Mouse (Mus musculus) neural tube, embryonic 15.5 days (tissue): ENCODE measurements around the gene Elmo3. TPM values are rescaled to one million over a fixed set of nuclear protein-coding genes. Genes with fewer than 3 reads are reported as not detected.

ENCODE experiments used
- ATAC-seq: fragments of 200-750 bp; cut with Nextera tagmentation; 2 replicates; pipeline ENCODE4 v1.8.0; 2017; ENCODE audit warnings: mild to moderate bottlenecking, moderate TSS enrichment, moderate library complexity; ENCODE audit not compliant: low FRiP score
- H3K27ac ChIP-seq: fragments of 300-500 bp; sonication (generic); replicated peaks from 2 replicates; pipeline ENCODE4 v1.5.1; 2015; ENCODE audit warnings: mild to moderate bottlenecking, inconsistent platforms
- H3K27me3 ChIP-seq: fragments of 300-500 bp; sonication (generic); replicated peaks from 2 replicates; pipeline ENCODE4 v1.6.1; 2015; ENCODE audit warnings: inconsistent platforms
- H3K36me3 ChIP-seq: fragments of 300-500 bp; sonication (generic); 2 replicates; pipeline ENCODE4 v1.6.1; 2015; ENCODE audit warnings: inconsistent platforms
- H3K4me1 ChIP-seq: fragments of 300-500 bp; sonication (generic); 2 replicates; pipeline ENCODE4 v1.6.1; 2015; ENCODE audit warnings: inconsistent platforms
- H3K4me2 ChIP-seq: fragments of 300-500 bp; sonication (generic); 2 replicates; pipeline ENCODE4 v1.6.1; 2015; ENCODE audit warnings: inconsistent platforms, mild to moderate bottlenecking, moderate library complexity
- H3K4me3 ChIP-seq: fragments of 300-500 bp; sonication (generic); replicated peaks from 2 replicates; pipeline ENCODE4 v1.5.1; 2015; ENCODE audit warnings: mild to moderate bottlenecking, inconsistent platforms
- H3K9ac ChIP-seq: fragments of 300-500 bp; sonication (generic); replicated peaks from 2 replicates; pipeline ENCODE4 v1.6.1; 2015; ENCODE audit warnings: mild to moderate bottlenecking, inconsistent platforms
- H3K9me3 ChIP-seq: fragments of 300-500 bp; sonication (generic); replicated peaks from 2 replicates; pipeline ENCODE4 v1.6.1; 2016; ENCODE audit warnings: inconsistent platforms
- WGBS: fragments of 180-500 bp; shearing (Covaris S2); methylation state at CpG from one replicate; pipeline ENCODE4 v1.1.7; 2015; ENCODE audit warnings: mixed read lengths; 5-methylcytosine and 5-hydroxymethylcytosine counted together
- microRNA counts: library from miRNA; unstranded; fragments of <30 nt; microRNA quantifications from one replicate; lab custom pipeline; 2016
- microRNA-seq: library from miRNA; unstranded; fragments of <30 nt; microRNA quantifications from one replicate; pipeline ENCODE4, GENCODE M21; 2017
- polyA plus RNA-seq: library from polyadenylated mRNA; unstranded; fragments of >200 nt; fragmentation: Nextera tagmentation; extraction: Ambion mirVana; gene quantifications from 2 replicates; pipeline ENCODE4 v1.2.1, GENCODE M21; 2015

Gene Elmo3
- polyA plus RNA-seq, 1 experiment from 2014 or later = 1.1 TPM

DNA sequence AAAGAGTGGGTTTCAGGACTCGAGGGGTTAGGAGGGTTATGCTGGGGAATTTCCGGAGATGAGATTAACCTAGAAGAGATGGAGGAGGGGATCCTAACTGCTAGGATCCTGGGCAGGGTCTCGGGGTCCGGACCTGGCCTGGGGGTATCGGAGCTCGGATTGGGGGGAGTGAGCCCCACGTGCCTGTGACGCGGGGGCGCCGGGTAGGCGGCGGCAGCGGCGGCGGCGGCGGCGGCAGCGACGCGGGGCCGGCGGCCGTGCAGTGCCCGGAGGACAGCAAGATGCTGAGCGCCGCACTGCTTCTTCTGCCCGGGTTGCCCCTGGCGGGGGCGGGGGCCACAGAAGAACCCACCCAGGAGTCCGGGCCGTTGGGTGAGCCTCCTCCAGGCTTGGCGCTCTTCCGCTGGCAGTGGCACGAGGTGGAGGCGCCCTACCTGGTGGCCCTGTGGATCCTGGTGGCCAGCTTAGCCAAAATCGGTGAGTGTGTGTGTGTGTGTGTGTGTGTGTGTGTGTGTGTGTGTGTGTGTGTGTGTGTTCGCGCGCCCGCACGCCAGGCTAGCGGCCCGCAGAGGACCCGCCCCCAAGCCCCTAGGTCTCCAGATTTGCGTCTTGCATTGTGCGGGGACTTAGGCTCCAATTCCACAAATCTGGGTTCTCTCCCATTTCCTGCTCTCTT, 43.8 kb downstream of the Elmo3 start:
- H3K27me3 ChIP-seq = peaks cover 13% of the 10 kb centered on the region
- peaks cover 49% of the 10 kb centered on the region for H3K4me1 ChIP-seq
- peak overlapping the region; percentile 79 for H3K4me3 ChIP-seq
- H3K36me3 ChIP-seq = no peaks in the 10 kb centered on the region
- no peaks in the 10 kb centered on the region for H3K9me3 ChIP-seq
- WGBS = 1% methylated on average over 47 of the region's 48 CpGs
- peak overlapping the region; percentile 82 for H3K9ac ChIP-seq
- ATAC-seq = peak; percentile 33
- H3K27ac ChIP-seq = peak overlapping the region; percentile 81
- H3K4me2 ChIP-seq = peak overlapping the region; percentile 98

- Histone ChIP-seq H3K4me3 (peak overlapping the region; percentile 79), H3K4me1 (peaks cover 49% of the 10 kb centered on the region), H3K9ac (peak overlapping the region; percentile 82; the same call in 1 of the 2 replicates), H3K9me3 (no peaks in the 10 kb centered on the region), H3K36me3 (peaks cover 3% of the 10 kb centered on the region; the same call in 1 of the 2 replicates), H3K27ac (peak overlapping the region; percentile 81), H3K4me2 (peak overlapping the region; percentile 98), H3K27me3 (peaks cover 13% of the 10 kb centered on the region)
- 40% methylated on average over 7 of the region's 7 CpGs for WGBS
- no peak for ATAC-seq
Observed at GRCm38 (mm10) chr8:105350186-105350585, 44.8 kb downstream of the Elmo3 start.

GRCm38 (mm10) chr8:105353583-105354135, 48.3 kb downstream of the Elmo3 start:
- no peak overlapping the region for H3K4me3 ChIP-seq
- peaks cover 21% of the 10 kb centered on the region for H3K4me1 ChIP-seq
- no peak overlapping the region for H3K4me2 ChIP-seq
- H3K27ac ChIP-seq = no peak overlapping the region
- ATAC-seq = no peak
- WGBS = 78% methylated on average over 8 of the region's 8 CpGs
- no peaks in the 10 kb centered on the region for H3K27me3 ChIP-seq
- peaks cover 23% of the 10 kb centered on the region for H3K36me3 ChIP-seq
- no peaks in the 10 kb centered on the region for H3K9me3 ChIP-seq
- H3K9ac ChIP-seq = no peak overlapping the region

GRCm38 (mm10) chr8:105354549-105354948, 49.1 kb downstream of the Elmo3 start:
- WGBS = 86% methylated on average over 4 of the region's 4 CpGs
- no peaks in the 10 kb centered on the region for H3K27me3 ChIP-seq
- H3K4me3 ChIP-seq = no peak overlapping the region
- no peaks in the 10 kb centered on the region for H3K9me3 ChIP-seq
- H3K4me2 ChIP-seq = no peak overlapping the region
- H3K9ac ChIP-seq = no peak overlapping the region
- H3K27ac ChIP-seq = no peak overlapping the region
- H3K36me3 ChIP-seq = peaks cover 23% of the 10 kb centered on the region
- peaks cover 18% of the 10 kb centered on the region for H3K4me1 ChIP-seq
- ATAC-seq = no peak

GRCm38 (mm10) chr8:105355179-105356024, 50.0 kb downstream of the Elmo3 start:
- Histone ChIP-seq H3K27ac (no peak overlapping the region), H3K36me3 (peaks cover 23% of the 10 kb centered on the region), H3K4me3 (no peak overlapping the region), H3K27me3 (no peaks in the 10 kb centered on the region), H3K4me2 (no peak overlapping the region), H3K9me3 (no peaks in the 10 kb centered on the region), H3K4me1 (peaks cover 10% of the 10 kb centered on the region), H3K9ac (no peak overlapping the region)
- WGBS = 71% methylated on average over 26 of the region's 26 CpGs
- no peak for ATAC-seq

DNA sequence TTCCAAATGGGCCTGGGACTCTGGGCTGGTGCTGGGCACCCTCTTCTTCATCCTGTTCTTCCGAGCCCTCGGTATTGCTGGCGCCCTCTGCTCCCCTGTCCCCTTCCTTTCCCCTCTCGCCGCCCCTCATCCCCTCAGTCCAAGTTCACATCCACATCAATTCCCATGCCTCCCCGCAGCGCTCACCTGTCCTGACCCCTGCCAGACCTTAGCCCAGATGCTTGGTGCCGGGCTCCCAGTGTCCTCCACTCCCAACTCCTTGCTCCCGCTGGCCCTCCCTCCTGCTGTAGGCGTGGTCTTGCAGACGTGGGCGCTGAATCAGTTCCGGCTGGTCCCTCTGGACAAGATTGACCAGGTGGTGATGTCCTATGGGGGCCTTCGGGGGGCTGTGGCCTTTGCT, 51.3 kb downstream of the Elmo3 start:
- no peak overlapping the region for H3K9ac ChIP-seq
- ATAC-seq = no peak
- H3K27me3 ChIP-seq = no peaks in the 10 kb centered on the region
- H3K4me1 ChIP-seq = peaks cover 1% of the 10 kb centered on the region
- 87% methylated on average over 14 of the region's 14 CpGs for WGBS
- H3K9me3 ChIP-seq = no peaks in the 10 kb centered on the region
- H3K27ac ChIP-seq = no peak overlapping the region
- no peak overlapping the region for H3K4me2 ChIP-seq
- no peak overlapping the region for H3K4me3 ChIP-seq
- peaks cover 23% of the 10 kb centered on the region for H3K36me3 ChIP-seq

GRCm38 (mm10) chr8:105359208-105359607, 53.8 kb downstream of the Elmo3 start:
- peaks cover 32% of the 10 kb centered on the region for H3K36me3 ChIP-seq
- H3K27ac ChIP-seq = no peak overlapping the region
- ATAC-seq = no peak
- no peak overlapping the region for H3K4me2 ChIP-seq
- H3K9ac ChIP-seq = no peak overlapping the region
- no peaks in the 10 kb centered on the region for H3K27me3 ChIP-seq
- WGBS = 79% methylated on average over 15 of the region's 15 CpGs
- H3K4me3 ChIP-seq = no peak overlapping the region
- no peaks in the 10 kb centered on the region for H3K9me3 ChIP-seq
- H3K4me1 ChIP-seq = peaks cover 10% of the 10 kb centered on the region

- H3K9ac ChIP-seq = no peak overlapping the region
Observed at GRCm38 (mm10) chr8:105359646-105360045, 54.2 kb downstream of the Elmo3 start.

More at GRCm38 (mm10) chr8:105359646-105360045, 54.2 kb downstream of the Elmo3 start:
- WGBS = 47% methylated on average over 4 of the region's 4 CpGs
- Histone ChIP-seq H3K9me3 (no peaks in the 10 kb centered on the region), H3K4me3 (no peak overlapping the region), H3K27me3 (no peaks in the 10 kb centered on the region), H3K4me2 (no peak overlapping the region), H3K36me3 (peaks cover 36% of the 10 kb centered on the region), H3K27ac (no peak overlapping the region), H3K4me1 (peaks cover 10% of the 10 kb centered on the region)
- ATAC-seq = 0 out of 2 replicates have a peak, but pooled peaks have one; percentile 12

MicroRNAs encoded within 50 kb of the gene (microRNA counts, 519-probe panel; counts per million panel counts)
- 2,703 counts per million, percentile 64 among the panel's probes with 10 or more counts for microRNA mmu-miR-328 (lab: Ali Mortazavi, UCI)

Small RNAs within 50 kb of the gene (microRNA-seq; reads per million reads assigned to microRNA genes)
- gene Gm27320 (not detected), gene Mir328 (238 reads per million, percentile 66 among the genes with 10 or more reads in this experiment)

Other genes with a start within 250 kb of the Elmo3 start
- gene Ces3b, start 221.8 kb upstream of the Elmo3 start, polyA plus RNA-seq = not detected in 2 replicates
- gene Ces4a, start 173.8 kb upstream of the Elmo3 start, polyA plus RNA-seq = 0.18 TPM in 1 of 2 replicates, not detected in the other
- 34.0 and 38.6 TPM in 2 replicates for gene Cbfb, start 134.9 kb upstream of the Elmo3 start, polyA plus RNA-seq
- 27.7 and 30.3 TPM in 2 replicates for gene D230025D16Rik, start 80.5 kb upstream of the Elmo3 start, polyA plus RNA-seq
- gene B3gnt9, start 50.4 kb upstream of the Elmo3 start, polyA plus RNA-seq = 12.3 and 12.4 TPM in 2 replicates
- gene Tradd, start 41.0 kb upstream of the Elmo3 start, polyA plus RNA-seq = 20.7 and 24.3 TPM in 2 replicates
- 1.9 and 3.0 TPM in 2 replicates for gene Fbxl8, start 41.0 kb upstream of the Elmo3 start, polyA plus RNA-seq
- gene Hsf4, start 35.8 kb upstream of the Elmo3 start, polyA plus RNA-seq = 0.45 and 0.92 TPM in 2 replicates
- 5.7 and 6.2 TPM in 2 replicates for gene Nol3, start 29.5 kb upstream of the Elmo3 start, polyA plus RNA-seq
- gene 4931428F04Rik, start 15.7 kb upstream of the Elmo3 start, polyA plus RNA-seq = 104 and 122 TPM in 2 replicates
- 10.6 and 11.3 TPM in 2 replicates for gene Exoc3l, start 9.5 kb upstream of the Elmo3 start, polyA plus RNA-seq
- gene E2f4, start 7.9 kb upstream of the Elmo3 start, polyA plus RNA-seq = 41.6 and 61.6 TPM in 2 replicates
- gene Lrrc29, start 20.7 kb downstream of the Elmo3 start, polyA plus RNA-seq = 0.55 and 1.2 TPM in 2 replicates
- gene Tmem208, start 20.8 kb downstream of the Elmo3 start, polyA plus RNA-seq = 141 and 159 TPM in 2 replicates
- 0.79 and 0.89 TPM in 2 replicates for gene Fhod1, start 42.4 kb downstream of the Elmo3 start, polyA plus RNA-seq
- 9.4 and 10.9 TPM in 2 replicates for gene Slc9a5, start 43.2 kb downstream of the Elmo3 start, polyA plus RNA-seq
- gene Plekhg4, start 67.7 kb downstream of the Elmo3 start, polyA plus RNA-seq = 1.7 and 2.4 TPM in 2 replicates
- not detected in 2 replicates for gene Kctd19, start 107.9 kb downstream of the Elmo3 start, polyA plus RNA-seq
- 0.23 and 0.27 TPM in 2 replicates for gene Lrrc36, start 108.0 kb downstream of the Elmo3 start, polyA plus RNA-seq
- gene Tppp3, start 165.9 kb downstream of the Elmo3 start, polyA plus RNA-seq = 253 and 288 TPM in 2 replicates
- 36.6 and 36.8 TPM in 2 replicates for gene Zdhhc1, start 191.3 kb downstream of the Elmo3 start, polyA plus RNA-seq
- gene Hsd11b2, start 213.2 kb downstream of the Elmo3 start, polyA plus RNA-seq = 1.0 and 1.1 TPM in 2 replicates